Mouse (Mus musculus) thymus, postnatal 10 days (tissue): ENCODE results near the gene Aup1.

ENCODE experiments used
- DNase-seq, 2 experiments: peaks; one replicate each; pipeline ENCODE4 v3.0.0; 2021; ENCODE audit warnings: low spot score in 2 of 2

Gene Aup1

DNA sequence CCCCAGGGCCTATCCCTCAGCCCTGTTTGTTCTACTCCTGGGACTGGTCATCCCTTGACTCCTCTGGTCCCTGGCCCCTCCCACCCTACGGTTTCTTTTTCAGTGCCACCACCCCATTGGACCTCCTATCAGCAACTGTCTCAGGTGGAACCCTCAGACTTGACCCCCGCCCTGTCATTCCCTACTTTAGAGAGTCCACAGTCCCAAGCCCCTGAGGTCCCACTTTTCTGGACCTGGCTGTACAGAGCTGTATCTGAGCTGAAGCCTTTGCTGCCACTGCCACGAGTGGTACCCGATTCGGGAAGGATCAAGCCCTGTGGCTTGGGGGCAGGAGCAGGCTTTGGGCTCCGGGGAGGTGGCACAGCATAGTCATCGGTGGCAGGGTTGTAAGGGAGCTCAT, 23.2 kb upstream of the Aup1 start:
- no peak for DNase-seq

GRCm38 (mm10) chr6:83031921-83032590, 22.3 kb upstream of the Aup1 start:
- no peak for DNase-seq

- DNase-seq: peak; percentile 27 to 36
These were observed 21.5 kb upstream of the Aup1 start for GRCm38 (mm10) chr6:83032769-83033191.

- peak; percentile 50 to 62 for DNase-seq
These were observed 20.8 kb upstream of the Aup1 start, which contains the start of the genes Dok1 and Loxl3 for GRCm38 (mm10) chr6:83033249-83034185. Gene Dok1, minus strand, starts transcription at chr6:83033471. Gene Loxl3, plus strand, starts transcription at chr6:83034173.

GRCm38 (mm10) chr6:83034463-83035055, 19.8 kb upstream of the Aup1 start:
- DNase-seq: no peak

GRCm38 (mm10) chr6:83037188-83037587, 17.1 kb upstream of the Aup1 start:
- no peak for DNase-seq

DNA sequence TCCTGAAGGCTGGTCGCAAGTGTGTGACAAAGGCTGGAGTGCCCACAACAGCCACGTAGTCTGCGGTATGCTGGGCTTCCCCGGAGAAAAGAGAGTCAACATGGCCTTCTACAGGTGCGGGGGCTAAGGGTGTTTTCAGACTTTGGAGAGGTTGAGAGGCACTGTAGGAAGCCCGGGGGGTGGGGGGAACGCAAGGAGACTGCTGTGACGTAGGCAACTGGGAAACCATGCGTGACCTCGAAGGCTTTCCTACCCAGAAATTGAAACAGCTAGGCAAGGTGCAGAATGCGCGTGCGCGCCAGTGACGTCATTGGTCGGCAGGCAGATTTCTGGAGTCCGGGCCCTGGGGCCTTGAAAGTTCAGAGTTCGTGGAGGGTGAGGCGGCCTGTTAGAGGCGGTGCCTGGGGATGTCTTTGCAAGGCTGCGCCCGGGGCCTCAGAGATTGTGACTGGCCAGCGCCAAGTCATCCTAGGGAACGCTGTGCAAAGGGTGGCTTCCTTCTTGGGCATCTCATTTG, 15.8 kb upstream of the Aup1 start:
- peak; percentile 79 to 92 for DNase-seq

DNA sequence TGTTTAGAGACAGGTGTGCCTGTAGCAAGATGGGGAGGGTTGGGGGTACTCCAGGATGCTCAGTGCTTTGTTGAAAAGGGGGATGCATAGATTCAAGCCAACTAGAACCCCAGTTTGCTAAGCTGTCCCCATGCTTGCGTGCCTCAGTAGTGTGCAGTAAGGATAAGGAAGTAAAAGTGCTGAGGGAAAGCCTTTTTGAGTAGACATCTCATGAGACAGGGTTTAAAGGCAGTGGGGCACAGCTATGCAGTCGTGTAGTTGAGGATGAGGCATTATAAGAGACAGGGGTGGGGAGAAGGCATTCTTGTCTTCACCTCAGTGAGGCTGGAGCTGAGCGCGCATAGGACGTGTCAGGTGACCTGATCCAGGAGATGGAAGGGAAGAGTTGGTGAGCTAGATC, 13.7 kb upstream of the Aup1 start:
- DNase-seq: no peak

DNA sequence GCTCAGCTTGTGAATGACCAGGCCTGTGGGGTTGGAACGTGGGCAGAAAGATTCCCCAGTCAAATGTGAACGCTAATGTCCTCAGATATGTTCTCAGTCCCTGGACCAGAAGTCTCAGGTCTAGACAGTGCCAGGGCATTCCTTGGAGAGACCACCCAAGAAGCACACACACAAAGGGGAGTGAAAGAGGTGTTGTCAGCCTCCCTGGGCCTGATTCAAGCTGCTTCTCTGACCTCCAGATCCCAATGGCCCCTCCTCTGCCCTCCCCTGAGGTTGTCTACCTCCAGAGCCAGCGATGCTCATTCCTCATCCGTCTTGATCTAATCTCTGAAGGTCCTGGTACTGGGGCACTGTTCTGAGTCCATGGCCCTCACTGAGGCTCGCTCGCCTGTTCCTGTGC, 10.8 kb upstream of the Aup1 start:
- no peak for DNase-seq

- DNase-seq: no peak
These were observed 10.3 kb upstream of the Aup1 start for GRCm38 (mm10) chr6:83043993-83044392.

DNA sequence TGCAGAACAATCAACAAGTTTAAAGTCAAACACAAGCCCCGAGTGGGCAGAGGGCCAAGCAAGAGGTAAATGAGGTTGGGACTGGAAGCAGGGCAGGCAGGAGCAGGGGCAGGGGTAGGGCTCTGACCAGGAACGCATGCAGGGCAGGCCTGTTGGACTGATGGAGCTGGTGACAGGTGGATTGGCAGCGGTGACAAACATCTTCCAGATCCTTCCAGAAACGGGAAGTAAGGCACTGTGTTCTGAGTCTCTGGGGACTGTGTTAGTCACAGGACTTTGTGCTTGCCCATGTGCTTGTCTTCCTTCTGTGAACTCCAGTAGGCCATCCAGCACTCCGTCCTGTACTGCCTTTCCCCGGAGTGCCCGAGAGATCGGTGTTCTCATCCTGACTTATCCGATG, 9.6 kb upstream of the Aup1 start:
- no peak for DNase-seq

DNA sequence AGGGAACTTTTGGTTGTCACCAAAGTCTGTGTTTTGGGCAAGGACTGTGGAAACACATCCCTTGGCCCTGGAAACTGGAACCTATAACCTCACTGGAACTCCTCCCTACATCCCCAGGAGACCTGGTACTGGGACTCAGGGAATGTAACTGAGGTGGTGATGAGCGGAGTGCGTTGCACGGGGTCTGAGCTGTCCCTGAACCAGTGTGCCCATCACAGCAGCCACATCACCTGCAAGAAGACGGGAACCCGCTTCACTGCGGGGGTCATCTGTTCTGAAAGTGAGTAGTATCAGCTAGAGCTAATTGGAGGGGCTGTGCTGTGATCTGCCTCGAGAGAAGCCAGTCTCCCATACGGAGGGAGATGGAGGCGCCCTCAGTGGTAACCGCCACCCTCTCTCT, 5.0 kb upstream of the Aup1 start:
- DNase-seq: no peak

DNA sequence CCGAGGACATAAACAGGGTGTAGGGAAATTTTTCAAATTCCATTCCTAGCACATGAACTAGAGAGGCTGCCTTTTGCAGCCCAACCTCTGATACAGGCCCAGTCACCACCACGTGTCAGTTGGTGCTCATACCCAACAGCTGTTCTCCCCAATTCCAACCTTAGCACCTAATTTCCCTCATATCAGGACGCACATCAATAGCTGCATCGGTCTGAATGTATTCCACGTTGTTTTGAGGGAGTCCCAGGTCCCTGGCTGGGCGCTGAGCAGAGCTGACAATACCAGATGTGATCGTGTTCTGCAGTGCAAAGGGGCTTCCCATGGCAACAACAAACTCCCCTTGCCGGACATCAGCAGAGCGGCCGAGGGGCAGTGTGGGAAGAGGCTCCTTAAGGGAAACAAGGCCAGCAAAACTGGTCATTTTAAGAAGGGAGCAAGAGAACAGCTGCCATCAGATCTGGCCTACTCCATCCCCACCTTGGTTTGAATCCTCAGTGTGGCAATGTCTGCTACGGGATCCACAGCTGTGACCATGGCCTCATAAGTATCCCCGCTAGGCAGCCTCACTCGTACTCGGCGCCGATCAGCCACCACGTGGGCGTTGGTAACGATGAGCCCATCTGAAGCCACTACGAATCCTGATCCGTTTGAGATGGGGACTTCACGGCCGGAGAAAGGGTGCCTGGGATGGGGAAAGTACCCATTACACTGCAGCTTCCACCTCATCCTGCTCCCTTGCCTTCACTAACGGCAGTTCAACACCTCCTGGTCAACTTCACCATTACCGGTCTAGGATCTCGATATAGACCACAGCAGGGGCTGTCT, 973 bp upstream of the Aup1 start:
- no peak for DNase-seq

GRCm38 (mm10) chr6:83054871-83055431, 630 bp downstream of the Aup1 start, which contains the start of gene Htra2:
Gene Htra2, minus strand, starts transcription at chr6:83055273.
- DNase-seq: peak; percentile 56 to 58

DNA sequence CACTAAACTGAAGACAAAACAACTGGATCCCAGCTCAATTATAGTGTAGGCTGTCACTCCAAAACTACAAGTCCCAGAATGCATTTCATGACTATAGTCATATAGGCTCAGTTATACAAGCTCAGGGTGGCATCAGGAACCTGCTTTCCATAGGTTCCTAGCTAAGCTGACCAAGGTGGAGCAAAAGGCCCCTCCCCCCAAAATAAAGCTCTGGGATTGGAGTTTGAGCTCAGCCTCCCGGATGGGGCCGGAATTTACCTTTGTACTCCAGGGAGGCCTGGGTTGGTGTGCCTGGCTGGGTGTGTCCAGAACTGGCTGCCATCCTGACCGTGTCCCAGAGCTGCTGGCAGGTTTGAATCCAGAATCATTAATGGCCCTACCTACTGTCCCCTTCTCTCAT, 3.5 kb downstream of the Aup1 start, which contains the start of gene Dqx1:
Gene Dqx1 (plus strand): TSS at position 55 of the 400 bp plus-strand sequence.
- no peak for DNase-seq

DNA sequence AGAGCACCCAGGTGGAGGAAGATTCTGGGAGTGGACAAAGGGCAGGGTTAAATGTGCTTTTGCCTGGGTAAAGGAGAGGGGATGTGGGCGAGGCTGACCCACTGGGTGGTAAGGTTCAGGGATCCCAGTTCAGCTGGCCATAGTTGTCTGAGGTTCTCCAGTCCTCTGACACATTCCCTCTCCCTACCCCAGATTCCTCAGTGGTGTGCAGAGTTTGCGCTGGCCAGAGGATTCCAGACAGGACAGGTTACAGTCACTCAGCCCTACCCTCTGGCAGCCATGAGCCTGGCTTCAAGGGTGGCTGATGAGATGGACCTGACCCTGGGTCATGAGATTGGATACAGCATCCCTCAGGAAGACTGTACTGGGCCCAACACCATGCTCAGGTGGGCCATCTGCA, 4.4 kb downstream of the Aup1 start:
- DNase-seq: no peak

GRCm38 (mm10) chr6:83065995-83066394, 11.7 kb downstream of the Aup1 start:
- no peak for DNase-seq

GRCm38 (mm10) chr6:83066441-83066840, 12.1 kb downstream of the Aup1 start:
- no peak for DNase-seq

- no peak for DNase-seq
These were observed 13.9 kb downstream of the Aup1 start for GRCm38 (mm10) chr6:83068221-83068620.

- DNase-seq: no peak
These were observed 14.6 kb downstream of the Aup1 start for GRCm38 (mm10) chr6:83068706-83069487.
